Mouse (Mus musculus) small intestine, adult 2 months (tissue): ENCODE data around the gene Zfr. TPM values are rescaled to one million over a fixed set of nuclear protein-coding genes. Genes with fewer than 3 reads are reported as not detected.

Source experiments
- H3K27ac ChIP-seq: fragments of 200-500 bp; 2 replicates; pipeline ENCODE4 v1.5.1; 2012; ENCODE audit warnings: low read depth, low read length, control low read depth, inconsistent platforms; ENCODE audit not compliant: insufficient read depth
- H3K27me3 ChIP-seq: fragments of 200-500 bp; 2 replicates; pipeline ENCODE4 v1.6.1; 2012; ENCODE audit warnings: mild to moderate bottlenecking, moderate library complexity, low read length, inconsistent platforms; ENCODE audit not compliant: control insufficient read depth, insufficient read depth
- H3K36me3 ChIP-seq: fragments of 200-500 bp; 2 replicates; pipeline ENCODE4 v1.6.1; 2012; ENCODE audit warnings: mild to moderate bottlenecking, low read length, control low read depth, inconsistent platforms; ENCODE audit not compliant: control insufficient read depth, insufficient read depth
- H3K4me1 ChIP-seq: fragments of 200-500 bp; 2 replicates; pipeline ENCODE4 v1.6.1; 2012; ENCODE audit warnings: low read length, inconsistent platforms, mixed read lengths; ENCODE audit not compliant: control insufficient read depth, insufficient read depth, insufficient read length
- H3K4me3 ChIP-seq: fragments of 200-500 bp; 2 replicates; pipeline ENCODE4 v1.5.1; 2012; ENCODE audit warnings: low read depth, mild to moderate bottlenecking, control low read depth, inconsistent platforms, low read length, moderate library complexity
- CTCF ChIP-seq: fragments of 200-500 bp; IDR thresholded peaks from 2 replicates; pipeline ENCODE4 v1.5.1; 2012; ENCODE audit warnings: low read depth, mild to moderate bottlenecking, control low read depth, inconsistent platforms, low read length, moderate library complexity, mixed read lengths; ENCODE audit not compliant: insufficient replicate concordance, insufficient read length; ENCODE audit errors: extremely low read depth
- POLR2A ChIP-seq: fragments of 200-500 bp; IDR thresholded peaks from 2 replicates; pipeline ENCODE4 v1.6.1; 2012; ENCODE audit warnings: low read depth, mild to moderate bottlenecking, control low read depth, inconsistent platforms, low read length, moderate library complexity
- whole genome bisulfite sequencing: fragments of 180-500 bp; shearing (Covaris S2); methylation state at CpG from one replicate; pipeline ENCODE4 v1.1.7; 2018; 5-methylcytosine and 5-hydroxymethylcytosine counted together
- polyA plus RNA-seq: library from polyadenylated mRNA; depleted of rRNA; stranded (reverse); fragments of >200 nt; gene quantifications from 2 replicates; pipeline ENCODE4 v1.2.3, GENCODE M21; 2012; rRNA removed

The Zfr gene
- 93.8 and 145 TPM in 2 replicates for polyA plus RNA-seq

- no peaks in the 10 kb centered on the region for H3K27me3 ChIP-seq
- H3K4me1 ChIP-seq, result no peaks in the 10 kb centered on the region
- WGBS, result under 1% methylated on average over 59 of the region's 59 CpGs
- TF ChIP-seq POLR2A, result peak; percentile 60; the same call in 1 of the 2 replicates
- peak; percentile 50; the same call in 1 of the 2 replicates for TF ChIP-seq CTCF
- H3K27ac ChIP-seq, result peak within 1 kb of the TSS; percentile 75
- H3K4me3 ChIP-seq, result peak within 1 kb of the TSS; percentile 93
- H3K36me3 ChIP-seq, result no peaks in the 10 kb centered on the region
Measured at GRCm38 (mm10) chr15:12117242-12118092, at the start of gene Zfr. TSS of gene Zfr (plus strand) at chr15:12117831.

GRCm38 (mm10) chr15:12067971-12068370, 49.7 kb upstream of the Zfr start:
- H3K36me3 ChIP-seq, result no peaks in the 10 kb centered on the region
- no peaks in the 10 kb centered on the region for H3K4me1 ChIP-seq
- no peaks in the 10 kb centered on the region for H3K27me3 ChIP-seq
- 47% methylated on average over 2 of the region's 2 CpGs for WGBS
- no peak for TF ChIP-seq CTCF
- no peak for TF ChIP-seq POLR2A
- no peak overlapping the region for H3K27ac ChIP-seq
- H3K4me3 ChIP-seq, result no peak overlapping the region

GRCm38 (mm10) chr15:12068395-12069218, 49.0 kb upstream of the Zfr start:
- Histone ChIP-seq H3K27me3 (no peaks in the 10 kb centered on the region), H3K27ac (no peak overlapping the region), H3K36me3 (no peaks in the 10 kb centered on the region), H3K4me1 (no peaks in the 10 kb centered on the region), H3K4me3 (no peak overlapping the region)
- WGBS, result 48% methylated on average over 9 of the region's 9 CpGs
- TF ChIP-seq POLR2A (no peak), CTCF (no peak)

DNA sequence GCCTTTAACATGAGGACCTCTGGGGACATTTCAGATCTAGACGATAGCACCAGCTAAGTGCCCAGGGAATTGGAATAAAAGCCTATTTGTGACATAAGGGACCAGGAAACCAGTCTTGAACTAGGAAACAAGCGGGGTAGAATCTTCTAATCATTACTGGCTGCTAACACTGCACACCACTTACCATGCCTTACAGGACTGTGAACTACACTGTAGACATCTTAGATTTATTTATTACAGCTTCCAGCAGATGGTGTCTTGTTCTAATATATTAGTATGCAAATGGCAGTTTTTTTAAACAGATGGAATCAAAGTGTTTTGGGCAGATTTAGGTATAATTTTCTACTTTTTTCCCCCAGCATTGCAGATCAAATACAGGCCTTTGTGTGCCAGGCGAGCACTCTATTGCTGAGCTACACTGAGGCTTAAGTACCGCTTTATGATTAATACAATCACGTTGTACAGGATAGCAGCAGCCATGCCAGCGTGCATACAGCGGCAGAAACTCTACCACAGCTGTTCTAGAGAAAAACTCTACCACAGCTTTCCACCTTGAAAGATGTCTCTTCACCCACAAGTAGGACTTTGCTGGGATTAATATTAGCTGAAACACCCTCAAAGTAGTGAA, 44.8 kb upstream of the Zfr start:
- no peaks in the 10 kb centered on the region for H3K4me1 ChIP-seq

GRCm38 (mm10) chr15:12074426-12074825, 43.2 kb upstream of the Zfr start:
- H3K27me3 ChIP-seq, result no peaks in the 10 kb centered on the region
- H3K36me3 ChIP-seq, result no peaks in the 10 kb centered on the region
- no peak overlapping the region for H3K27ac ChIP-seq
- H3K4me1 ChIP-seq, result no peaks in the 10 kb centered on the region
- no peak overlapping the region for H3K4me3 ChIP-seq
- WGBS, result 88% methylated on average over 6 of the region's 6 CpGs
- TF ChIP-seq POLR2A (no peak), CTCF (no peak)

More for the DNA sequence above, 44.8 kb upstream of the Zfr start:
- Histone ChIP-seq H3K27me3 (no peaks in the 10 kb centered on the region), H3K4me3 (no peak overlapping the region), H3K36me3 (no peaks in the 10 kb centered on the region), H3K27ac (no peak overlapping the region)
- WGBS, result 83% methylated on average over 7 of the region's 7 CpGs
- TF ChIP-seq POLR2A, result no peak

DNA sequence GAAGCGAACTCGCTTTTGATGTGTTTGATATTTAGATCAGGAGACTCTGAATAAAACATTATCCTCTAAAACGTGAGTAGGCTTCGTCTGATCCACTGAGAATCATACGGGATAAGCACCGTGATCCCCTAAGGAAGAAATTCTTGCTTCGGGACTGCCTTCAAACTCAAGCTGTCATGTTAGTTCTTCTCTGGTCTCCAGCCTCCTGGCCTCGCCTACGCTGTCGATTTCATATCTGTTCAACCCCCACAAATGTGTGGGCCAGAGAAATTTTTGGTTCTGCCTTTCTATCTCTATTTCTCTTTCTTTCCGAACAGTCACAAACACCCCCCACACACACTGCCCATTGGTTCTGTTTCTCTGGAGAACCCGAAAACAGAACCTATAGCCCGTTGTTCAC, 35.3 kb upstream of the Zfr start:
- no peaks in the 10 kb centered on the region for H3K36me3 ChIP-seq
- H3K4me1 ChIP-seq, result no peaks in the 10 kb centered on the region
- no peak for TF ChIP-seq CTCF
- TF ChIP-seq POLR2A, result no peak
- H3K4me3 ChIP-seq, result no peak overlapping the region
- WGBS, result 91% methylated on average over 13 of the region's 13 CpGs
- no peaks in the 10 kb centered on the region for H3K27me3 ChIP-seq
- no peak overlapping the region for H3K27ac ChIP-seq
